Mouse (Mus musculus) liver, postnatal 0 days (tissue): ENCODE measurements at regions not wholly inside any gene's neighbourhood (a gene's known extent, or its start where the extent isn't known, plus 50 kb on each side); places are given as distances from the start of the nearest gene placed in this dataset.

ENCODE experiments used
- ATAC-seq: fragments of 200-750 bp; cut with Nextera tagmentation; 2 replicates; pipeline ENCODE4 v1.8.0; 2017; ENCODE audit warnings: mild to moderate bottlenecking, moderate library complexity
- DNase-seq: peaks from one replicate; pipeline ENCODE4 v3.0.0-alpha.2; 2016
- H3K27ac ChIP-seq: fragments of 300-500 bp; sonication (generic); 2 replicates; pipeline ENCODE4 v1.5.1; 2014; ENCODE audit warnings: antibody characterized with exemption, moderate library complexity, mild to moderate bottlenecking, low read depth
- H3K27me3 ChIP-seq: fragments of 300-500 bp; sonication (generic); 2 replicates; pipeline ENCODE4 v1.6.1; 2014; ENCODE audit warnings: low read length, control low read depth, mixed read lengths; ENCODE audit not compliant: insufficient read depth
- H3K36me3 ChIP-seq: fragments of 300-500 bp; sonication (generic); replicated peaks from 2 replicates; pipeline ENCODE4 v1.6.1; 2014; ENCODE audit warnings: mild to moderate bottlenecking, control low read depth, low read length, moderate library complexity, mixed read lengths; ENCODE audit not compliant: insufficient read depth
- H3K4me1 ChIP-seq: fragments of 300-500 bp; sonication (generic); 2 replicates; pipeline ENCODE4 v1.6.1; 2014; ENCODE audit warnings: antibody characterized with exemption, mild to moderate bottlenecking, control low read depth; ENCODE audit not compliant: insufficient read depth
- H3K4me2 ChIP-seq: fragments of 300-500 bp; sonication (generic); 2 replicates; pipeline ENCODE4 v1.6.1; 2014; ENCODE audit warnings: low read depth, mild to moderate bottlenecking, low read length, moderate library complexity, mixed read lengths
- H3K4me3 ChIP-seq: fragments of 300-500 bp; sonication (generic); 2 replicates; pipeline ENCODE4 v1.5.1; 2014; ENCODE audit warnings: low read depth, low read length
- H3K9ac ChIP-seq: fragments of 300-500 bp; sonication (generic); replicated peaks from 2 replicates; pipeline ENCODE4 v1.6.1; 2014; ENCODE audit warnings: mild to moderate bottlenecking, moderate library complexity
- H3K9me3 ChIP-seq: fragments of 300-500 bp; sonication (generic); 2 replicates; pipeline ENCODE4 v1.6.1; 2016; ENCODE audit warnings: mild to moderate bottlenecking, control low read depth, low read length, mixed read lengths
- CTCF ChIP-seq: sonication (generic); IDR thresholded peaks from 2 replicates; pipeline ENCODE4 v1.5.1; 2016; ENCODE audit warnings: antibody characterized with exemption, low read depth
- EP300 ChIP-seq: IDR thresholded peaks from 2 replicates; pipeline ENCODE4 v1.6.1; 2016; ENCODE audit warnings: antibody characterized with exemption, low read depth, mild to moderate bottlenecking
- WGBS: fragments of 180-500 bp; shearing (Covaris S2); extraction: QIAGEN DNeasy Blood & Tissue Kit; methylation state at CpG from one replicate; pipeline ENCODE4 v1.1.7; 2014; ENCODE audit not compliant: insufficient replicate concordance; 5-methylcytosine and 5-hydroxymethylcytosine counted together

- Histone ChIP-seq H3K27ac (no peak overlapping the region), H3K9me3 (no peaks in the 10 kb centered on the region), H3K9ac (no peak overlapping the region), H3K4me1 (no peaks in the 10 kb centered on the region), H3K4me3 (no peak overlapping the region), H3K27me3 (no peaks in the 10 kb centered on the region), H3K36me3 (no peaks in the 10 kb centered on the region), H3K4me2 (no peak overlapping the region)
- ATAC-seq, result no peak
- 83% methylated on average over 1 of the region's 1 CpGs for whole genome bisulfite sequencing
- no peak for TF ChIP-seq CTCF
- no peak for TF ChIP-seq EP300
- no peak for DNase-seq
Measured at GRCm38 (mm10) chr11:45058658-45059057, 441.5 kb downstream of the Ebf1 start.

GRCm38 (mm10) chr11:45066592-45066991 is 449.5 kb downstream of the Ebf1 start:
- 67% methylated on average over 3 of the region's 3 CpGs for WGBS
- Histone ChIP-seq H3K4me2 (no peak overlapping the region), H3K9me3 (no peaks in the 10 kb centered on the region), H3K4me3 (no peak overlapping the region), H3K9ac (no peak overlapping the region), H3K27me3 (no peaks in the 10 kb centered on the region), H3K27ac (no peak overlapping the region), H3K36me3 (no peaks in the 10 kb centered on the region), H3K4me1 (no peaks in the 10 kb centered on the region)
- no peak for ATAC-seq
- no peak for TF ChIP-seq EP300
- no peak for DNase-seq

- H3K36me3 ChIP-seq, result no peaks in the 10 kb centered on the region
- no peak overlapping the region for H3K9ac ChIP-seq
- 50% methylated on average over 1 of the region's 1 CpGs for WGBS
- TF ChIP-seq EP300 (no peak), CTCF (no peak)
- no peaks in the 10 kb centered on the region for H3K9me3 ChIP-seq
- no peaks in the 10 kb centered on the region for H3K4me1 ChIP-seq
- ATAC-seq, result no peak
- no peaks in the 10 kb centered on the region for H3K27me3 ChIP-seq
- H3K4me2 ChIP-seq, result no peak overlapping the region
- DNase-seq, result no peak
- no peak overlapping the region for H3K4me3 ChIP-seq
- H3K27ac ChIP-seq, result no peak overlapping the region
Measured at GRCm38 (mm10) chr11:45070280-45070679, 453.2 kb downstream of the Ebf1 start.

GRCm38 (mm10) chr11:45071195-45071594 is 454.1 kb downstream of the Ebf1 start:
- no peaks in the 10 kb centered on the region for H3K9me3 ChIP-seq
- TF ChIP-seq EP300 (no peak), CTCF (no peak)
- H3K27me3 ChIP-seq, result no peaks in the 10 kb centered on the region
- H3K9ac ChIP-seq, result no peak overlapping the region
- 78% methylated on average over 2 of the region's 2 CpGs for WGBS
- H3K27ac ChIP-seq, result no peak overlapping the region
- H3K4me1 ChIP-seq, result no peaks in the 10 kb centered on the region
- DNase-seq (no peak), ATAC-seq (no peak)
- H3K4me2 ChIP-seq, result no peak overlapping the region
- no peaks in the 10 kb centered on the region for H3K36me3 ChIP-seq
- no peak overlapping the region for H3K4me3 ChIP-seq

GRCm38 (mm10) chr11:45084506-45085037 is 467.5 kb downstream of the Ebf1 start:
- Histone ChIP-seq H3K4me1 (0 out of 2 replicates have a peak, but pooled peaks cover 3% of the 10 kb centered on the region), H3K9me3 (no peaks in the 10 kb centered on the region), H3K27ac (no peak overlapping the region), H3K4me3 (no peak overlapping the region), H3K27me3 (no peaks in the 10 kb centered on the region), H3K9ac (no peak overlapping the region), H3K4me2 (no peak overlapping the region), H3K36me3 (no peaks in the 10 kb centered on the region)
- TF ChIP-seq EP300 (no peak), CTCF (no peak)
- WGBS, result 69% methylated on average over 4 of the region's 4 CpGs
- ATAC-seq (no peak), DNase-seq (no peak)

GRCm38 (mm10) chr11:45085145-45085544 is 468.0 kb downstream of the Ebf1 start:
- H3K36me3 ChIP-seq, result no peaks in the 10 kb centered on the region
- no peak overlapping the region for H3K4me3 ChIP-seq
- H3K4me2 ChIP-seq, result no peak overlapping the region
- DNase-seq (no peak), ATAC-seq (no peak)
- H3K27ac ChIP-seq, result no peak overlapping the region
- no peak overlapping the region for H3K9ac ChIP-seq
- no peaks in the 10 kb centered on the region for H3K27me3 ChIP-seq
- no peak for TF ChIP-seq EP300
- TF ChIP-seq CTCF, result no peak
- H3K9me3 ChIP-seq, result no peaks in the 10 kb centered on the region
- H3K4me1 ChIP-seq, result 0 out of 2 replicates have a peak, but pooled peaks cover 3% of the 10 kb centered on the region
